Mouse (Mus musculus): ENCODE results near the gene Akr1c13.
"Not testable (repeated sequence)": the region's sequence is repeated elsewhere in the genome, so short reads cannot be mapped to it uniquely, and the experiment has no call there.

Gene Akr1c13

DNA sequence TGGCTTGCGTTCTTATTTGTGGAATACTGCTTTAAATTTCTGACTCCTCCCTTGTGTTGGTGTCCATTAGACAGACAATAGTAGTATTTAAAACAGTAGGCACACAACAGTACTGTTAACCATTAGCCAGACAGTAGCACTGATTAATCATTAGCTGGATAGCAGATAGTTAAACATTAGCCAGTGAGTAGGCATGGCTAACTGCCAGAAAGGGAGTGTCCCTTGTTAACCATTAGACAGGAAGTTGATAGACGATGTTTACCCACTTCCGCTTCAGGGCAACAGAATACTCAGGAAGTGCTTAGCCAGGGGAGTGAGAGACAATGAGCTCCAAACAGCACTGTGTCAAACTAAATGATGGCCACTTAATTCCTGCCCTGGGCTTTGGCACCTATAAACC, at the start of gene Akr1c13:
Gene Akr1c13, plus strand, starts transcription at position 247 of the 400 bp plus-strand sequence.
- no peak for DNase-seq (ENCODE audit: low read depth, low spot score)

DNA sequence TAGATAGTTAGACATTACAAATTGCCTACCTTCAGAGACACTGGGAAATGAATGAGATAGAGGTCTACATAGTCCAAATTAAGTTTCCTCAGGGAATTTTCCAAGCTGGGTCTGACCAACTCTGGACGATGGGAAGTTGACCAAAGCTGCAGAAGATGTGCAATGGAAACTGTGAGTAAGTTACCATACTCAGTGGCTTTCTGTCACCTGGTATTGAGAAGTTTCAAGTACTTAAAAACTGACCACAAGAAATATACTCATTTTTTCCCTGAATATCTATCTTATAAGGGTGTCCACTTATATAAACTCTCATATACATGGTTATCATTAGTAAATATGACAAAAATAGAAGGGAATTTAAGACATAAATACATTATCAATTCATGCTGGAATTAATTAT, 46.7 kb upstream of the Akr1c13 start:
- no peak for DNase-seq (ENCODE audit: low read depth, low spot score)

DNA sequence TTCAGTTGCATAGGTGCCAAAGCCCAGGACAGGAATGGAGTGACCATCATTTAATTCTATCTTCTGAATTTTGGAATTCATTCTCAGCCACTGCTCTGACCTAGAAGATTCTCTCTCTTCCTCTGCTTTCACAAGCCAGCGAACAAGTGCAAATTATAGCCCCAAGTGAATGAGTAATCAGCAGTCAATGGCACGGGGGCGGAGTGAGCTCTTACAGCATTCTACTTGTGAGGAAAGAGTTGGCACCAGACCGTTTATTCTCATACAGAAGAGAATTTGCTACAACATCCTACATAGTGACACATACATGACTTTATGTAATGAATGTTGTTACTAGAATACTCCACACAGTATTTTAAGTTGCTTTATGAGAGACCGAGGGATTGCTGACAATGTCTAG, 40.4 kb upstream of the Akr1c13 start, which contains the start of gene Akr1c18:
Gene Akr1c18, minus strand, starts transcription at position 137 of the 400 bp plus-strand sequence.
- DNase-seq (ENCODE audit: low read depth, low spot score): no peak

DNA sequence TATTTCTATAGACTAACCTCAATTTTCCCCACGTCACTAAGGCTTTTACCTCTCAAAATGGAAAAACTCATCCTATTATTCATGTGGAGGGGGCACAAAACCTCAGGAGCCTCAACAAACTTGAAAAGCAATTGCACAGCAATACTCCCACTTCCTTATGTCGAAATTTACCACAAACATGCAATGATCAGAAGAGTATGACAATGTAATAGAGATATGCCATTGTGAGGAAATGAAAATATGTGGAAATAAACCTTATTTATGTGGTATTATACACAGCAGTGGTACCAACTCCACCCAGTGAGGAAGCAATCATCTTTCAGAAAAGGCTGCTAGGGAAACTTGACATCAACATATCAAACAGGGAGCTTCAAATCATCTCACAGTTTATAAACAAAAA, 38.0 kb upstream of the Akr1c13 start:
- DNase-seq (ENCODE audit: low read depth, low spot score): no peak

DNA sequence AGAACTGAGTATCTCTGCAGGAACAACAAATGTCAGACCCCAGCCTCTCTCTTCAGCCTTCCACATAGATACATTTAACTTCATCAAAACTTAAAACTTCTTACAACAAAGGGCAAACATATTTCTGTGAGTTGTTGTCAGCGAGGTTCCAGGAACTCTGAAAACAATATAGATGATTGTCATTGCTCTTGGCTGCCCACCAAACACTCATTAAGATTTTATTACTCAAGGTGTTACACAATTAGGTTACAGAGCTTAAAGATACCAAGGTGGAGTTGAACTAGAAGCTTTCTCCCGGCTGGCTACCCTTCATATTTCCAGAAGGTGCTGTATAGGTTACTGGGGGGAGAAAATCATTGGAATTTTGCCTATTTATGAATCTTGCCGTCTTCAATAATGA, 37.4 kb upstream of the Akr1c13 start:
- DNase-seq (ENCODE audit: low read depth, low spot score): no peak

DNA sequence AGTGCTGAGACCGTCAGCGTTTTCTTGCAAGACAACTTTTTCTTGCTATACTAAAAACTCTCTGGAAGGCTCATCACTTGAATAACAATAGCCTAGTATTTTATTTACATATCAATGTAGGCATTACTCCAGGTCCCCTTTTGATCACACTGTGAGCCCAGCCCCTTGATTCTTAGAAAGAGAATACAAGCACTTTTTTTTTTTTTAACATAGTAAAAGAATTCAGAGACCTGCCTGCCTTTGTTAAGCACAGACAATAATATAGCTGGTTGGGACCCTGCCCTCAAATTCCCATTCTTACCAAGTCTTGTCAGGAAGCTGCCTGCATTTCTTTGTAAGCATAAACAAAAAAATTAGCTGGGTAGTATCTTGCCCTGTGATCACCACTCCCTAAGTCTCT, 35.7 kb upstream of the Akr1c13 start:
- no peak for DNase-seq (ENCODE audit: low read depth, low spot score)

DNA sequence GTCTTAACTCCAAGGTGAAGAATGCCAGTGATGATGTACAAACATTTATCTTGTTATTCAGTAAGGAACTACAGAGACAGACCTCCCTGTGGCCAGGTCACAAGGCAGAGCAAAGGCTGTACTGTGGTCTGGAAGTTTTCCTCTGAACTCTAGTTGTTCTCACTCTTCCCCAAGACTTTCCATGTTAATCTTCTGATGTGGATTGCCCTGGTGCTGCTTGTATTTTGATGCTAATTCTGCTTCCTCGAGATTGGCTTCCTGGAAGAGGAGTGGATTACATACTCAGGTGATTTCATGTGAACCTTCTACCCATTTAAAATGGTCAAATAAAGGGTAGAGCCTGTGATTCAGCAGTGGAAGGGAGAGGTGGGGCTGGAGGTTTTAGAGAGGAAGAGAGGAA, 22.9 kb upstream of the Akr1c13 start:
- no peak for DNase-seq (ENCODE audit: low read depth, low spot score)

DNA sequence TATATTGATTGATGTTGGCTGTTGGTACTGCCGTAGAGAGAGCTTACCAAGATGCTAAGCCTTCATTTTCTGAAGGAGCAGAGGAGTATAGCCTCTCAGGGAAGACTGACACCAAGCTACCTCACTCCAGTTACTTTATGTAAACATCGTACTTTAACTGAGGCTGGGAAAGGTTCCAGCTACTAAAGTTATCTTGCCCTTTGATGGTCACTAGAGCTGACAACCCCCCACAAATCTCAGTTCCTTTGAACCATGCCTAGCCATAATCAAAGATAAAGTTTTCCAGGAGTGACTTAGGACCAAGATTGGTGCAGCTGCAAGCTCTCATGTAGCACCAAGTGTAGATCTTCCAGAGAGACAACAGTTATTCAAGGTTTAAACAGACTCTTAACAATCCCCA, 18.0 kb upstream of the Akr1c13 start:
- no peak for DNase-seq (ENCODE audit: low read depth, low spot score)

DNA sequence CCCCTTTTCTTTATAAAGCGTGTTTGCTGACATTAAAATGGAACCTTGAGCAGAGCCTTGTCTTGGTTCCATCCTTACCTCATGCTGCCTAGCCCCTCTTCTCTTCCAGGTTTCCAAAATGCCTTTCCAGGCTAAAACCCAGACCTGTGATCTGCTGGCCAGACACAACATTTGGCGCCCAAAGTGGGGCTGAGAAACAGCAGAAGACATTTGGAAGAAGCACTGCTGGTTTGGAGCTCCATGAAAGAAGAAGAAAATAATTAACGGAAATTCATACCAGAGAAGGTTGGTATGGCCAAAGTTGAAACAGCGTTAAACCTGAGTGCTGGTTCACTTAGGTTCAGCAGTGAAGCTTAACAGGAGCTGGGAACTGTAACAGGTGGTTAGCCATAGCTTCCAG, 9.6 kb upstream of the Akr1c13 start:
- DNase-seq (ENCODE audit: low read depth, low spot score): not testable (repeated sequence)

DNA sequence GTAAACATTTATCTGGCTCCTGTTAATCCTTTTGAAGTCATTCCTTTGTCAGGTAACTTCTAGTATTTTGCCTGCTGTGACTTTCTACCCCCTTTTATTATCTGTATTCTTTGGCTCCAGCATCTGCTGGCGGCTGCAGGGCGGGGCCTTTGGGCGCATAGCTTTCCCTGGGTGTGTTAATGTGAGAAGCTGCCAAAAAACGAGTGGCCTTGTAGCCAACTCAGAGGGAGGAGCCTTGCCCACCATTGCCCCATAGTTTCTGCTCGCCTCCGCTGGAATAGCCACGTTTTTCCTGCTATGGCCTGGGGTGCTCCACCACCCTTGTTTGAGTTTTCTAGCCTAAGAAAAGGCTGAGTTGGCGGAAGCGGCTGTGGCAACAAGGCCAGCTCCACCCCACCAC, 7.8 kb upstream of the Akr1c13 start:
- DNase-seq (ENCODE audit: low read depth, low spot score): no peak

DNA sequence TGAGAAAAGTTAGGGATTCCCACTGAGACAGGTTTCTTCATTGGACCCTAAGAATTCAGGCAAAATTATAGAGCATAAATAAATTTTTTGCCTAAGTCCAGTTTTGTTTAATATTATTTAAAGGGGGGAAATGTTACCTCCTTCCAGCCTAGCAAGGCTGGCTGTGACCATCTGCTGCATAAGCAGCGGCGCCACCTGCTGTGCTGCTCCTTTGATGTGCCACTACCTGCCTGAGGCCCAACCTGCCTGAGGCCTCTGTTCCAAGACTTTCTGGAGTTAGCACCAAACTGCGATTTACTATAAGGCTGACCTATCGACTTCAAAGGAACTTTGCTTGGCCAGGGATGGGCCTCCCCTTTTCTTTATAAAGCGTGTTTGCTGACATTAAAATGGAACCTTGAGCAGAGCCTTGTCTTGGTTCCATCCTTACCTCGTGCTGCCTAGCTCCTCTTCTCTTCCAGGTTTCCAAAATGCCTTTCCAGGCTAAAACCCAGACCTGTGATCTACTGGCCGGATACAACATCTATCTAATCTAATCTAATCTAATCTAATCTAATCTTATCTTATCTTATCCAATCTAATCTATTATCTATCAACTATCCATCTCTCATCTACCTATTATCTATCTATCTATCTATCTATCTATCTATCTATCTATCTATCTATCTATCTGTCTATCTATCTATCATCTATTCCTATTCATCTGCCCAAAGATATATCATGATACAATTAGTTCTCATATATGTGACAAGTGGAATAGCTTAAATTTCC, 4.1 kb upstream of the Akr1c13 start:
- DNase-seq (ENCODE audit: low read depth, low spot score): not testable (repeated sequence)

DNA sequence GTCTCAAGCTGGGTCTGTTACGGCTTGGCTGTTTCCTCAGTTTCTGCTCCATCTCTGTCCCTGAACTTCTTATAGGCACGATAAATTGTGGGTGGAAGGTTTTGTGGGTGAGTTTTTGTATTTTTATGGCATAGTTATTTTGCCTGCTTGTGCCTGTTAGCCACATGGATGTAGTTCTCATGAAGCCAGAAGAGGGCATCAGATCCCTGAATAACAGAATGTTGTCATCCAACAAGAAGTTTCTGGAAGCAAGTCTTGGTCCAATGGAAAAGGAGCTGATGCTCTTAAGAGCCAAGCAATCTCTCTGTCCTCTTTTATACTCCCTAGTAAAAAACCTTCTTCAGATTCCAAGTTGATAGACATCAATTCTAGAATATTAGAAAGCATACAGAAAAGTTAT, 2.8 kb upstream of the Akr1c13 start:
- no peak for DNase-seq (ENCODE audit: low read depth, low spot score)

DNA sequence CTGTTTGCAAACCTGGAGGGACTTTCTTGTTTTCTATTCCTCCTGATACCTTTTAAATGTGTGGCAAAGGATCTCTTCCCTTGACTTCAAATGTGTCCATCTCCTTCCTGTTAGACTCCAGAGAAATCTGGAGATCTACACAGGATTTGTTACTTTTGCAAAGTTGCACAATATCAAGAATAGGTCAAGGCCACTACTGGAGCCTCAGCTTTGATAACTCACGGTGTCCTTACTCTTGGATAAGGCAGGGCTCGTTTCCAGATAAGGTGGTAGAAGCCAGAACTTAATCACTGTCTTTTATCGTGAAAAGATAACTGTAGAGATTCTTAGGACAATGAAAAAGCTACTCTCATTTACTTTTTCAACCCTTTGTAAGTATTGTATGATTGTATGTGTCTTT, 1.6 kb downstream of the Akr1c13 start:
- no peak for DNase-seq (ENCODE audit: low read depth, low spot score)

DNA sequence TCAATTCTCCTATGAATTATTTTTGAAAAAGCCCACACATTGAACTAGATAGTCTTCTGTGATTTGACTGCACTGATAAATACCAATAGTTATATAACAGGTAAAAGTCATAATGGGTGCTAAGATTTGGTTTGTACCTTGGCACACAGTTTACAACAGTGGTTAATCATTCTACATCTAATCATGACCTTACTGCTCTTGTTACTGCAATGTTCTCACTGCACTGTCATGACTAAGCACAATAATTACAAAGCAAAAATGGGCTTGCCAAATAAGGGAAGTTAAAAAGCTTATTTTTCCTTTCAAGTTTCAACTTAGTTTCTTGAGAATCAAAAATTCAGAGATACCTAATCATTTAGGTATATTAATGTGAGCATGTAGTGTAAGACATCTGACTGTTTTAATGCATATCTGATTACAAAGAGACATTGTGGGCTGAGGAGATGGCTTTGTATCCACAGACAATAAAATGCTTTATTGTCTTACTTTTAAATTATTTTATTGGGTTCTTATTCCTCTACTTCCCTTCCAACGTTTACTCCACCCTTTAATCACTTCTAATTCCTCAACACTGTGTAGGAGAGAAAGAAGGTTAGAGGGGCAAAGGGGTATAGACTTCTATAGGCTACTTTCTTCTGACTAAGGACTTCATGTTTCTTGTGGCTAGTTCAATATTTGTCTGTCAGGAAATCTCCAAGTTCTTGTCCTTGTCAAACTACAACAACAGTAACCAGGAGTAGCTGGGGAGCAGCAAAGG, 15.4 kb downstream of the Akr1c13 start:
- DNase-seq (ENCODE audit: low read depth, low spot score): no peak

DNA sequence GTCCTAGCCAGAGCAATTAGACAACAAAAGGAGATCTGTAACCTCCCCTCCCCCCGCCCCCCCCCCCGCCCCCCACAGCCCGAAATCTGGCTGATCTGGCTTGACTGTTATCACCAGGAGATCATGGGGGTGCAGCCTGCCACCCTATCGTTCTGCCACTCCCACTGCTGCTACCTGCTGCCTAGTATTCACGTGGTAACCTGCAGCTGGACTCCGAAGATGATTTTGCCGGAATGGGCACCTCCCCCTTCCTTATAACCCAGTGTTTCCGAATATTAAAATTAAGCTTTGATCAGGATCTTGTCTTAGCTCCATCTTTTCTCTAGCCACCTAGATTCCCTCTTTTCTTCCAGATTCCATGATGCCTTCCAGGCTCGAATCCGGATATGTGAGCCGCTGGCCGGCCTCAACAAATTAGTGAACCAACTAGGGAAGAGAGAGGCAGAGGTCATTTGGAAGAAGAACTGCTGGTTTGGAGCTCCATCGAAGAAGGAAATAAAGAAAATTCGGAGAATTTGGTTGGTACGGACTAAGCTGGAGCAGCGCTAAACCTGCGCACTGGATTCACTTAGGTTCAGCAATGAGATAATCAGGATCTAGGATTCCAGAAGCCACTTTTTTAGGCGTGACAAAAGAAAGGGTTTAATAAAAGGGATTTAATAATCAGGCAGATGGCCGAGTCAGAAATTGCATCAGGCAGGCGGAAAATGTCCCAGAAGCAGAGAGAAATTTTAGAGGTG, 20.8 kb downstream of the Akr1c13 start:
- DNase-seq (ENCODE audit: low read depth, low spot score): no peak

DNA sequence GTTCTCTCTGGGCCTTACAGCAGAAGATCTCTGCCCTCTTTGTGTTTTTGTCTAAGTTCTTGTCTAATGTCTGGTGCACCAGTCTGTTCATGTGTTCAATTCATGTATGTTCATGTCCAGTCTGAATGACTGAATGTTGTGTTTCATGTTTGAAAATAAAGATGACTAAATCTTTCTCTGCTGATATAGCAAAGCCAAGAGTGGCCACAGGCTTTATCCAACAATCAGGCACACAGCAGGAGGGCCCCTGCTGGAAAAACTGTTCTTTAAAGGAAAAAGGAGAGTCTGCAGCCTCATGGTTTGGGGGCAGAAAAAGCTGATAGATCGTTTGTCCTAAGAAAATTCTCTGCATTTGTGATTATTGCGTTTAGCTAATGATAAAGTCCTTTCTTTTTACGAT, 21.4 kb downstream of the Akr1c13 start:
- no peak for DNase-seq (ENCODE audit: low read depth, low spot score)

DNA sequence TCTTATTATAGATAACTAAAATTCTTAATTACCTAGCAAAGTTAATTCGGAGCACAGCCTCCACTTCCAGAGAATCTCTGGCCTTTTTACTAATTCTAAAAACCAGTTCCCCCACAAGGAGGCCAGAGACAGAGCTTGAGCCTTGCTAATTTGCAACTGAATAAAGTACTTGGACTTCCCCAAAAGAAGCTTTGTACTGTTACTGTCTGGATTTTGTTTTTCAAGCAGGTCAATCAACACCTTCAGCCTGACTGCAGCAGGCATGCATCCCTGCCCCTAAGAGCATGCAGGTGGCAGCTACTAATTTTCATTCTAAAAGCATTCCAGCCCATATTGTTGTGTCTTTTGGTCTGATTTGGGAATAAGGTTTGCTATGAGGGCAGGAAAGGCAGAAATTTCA, 24.5 kb downstream of the Akr1c13 start:
- not testable (repeated sequence) for DNase-seq (ENCODE audit: low read depth, low spot score)

DNA sequence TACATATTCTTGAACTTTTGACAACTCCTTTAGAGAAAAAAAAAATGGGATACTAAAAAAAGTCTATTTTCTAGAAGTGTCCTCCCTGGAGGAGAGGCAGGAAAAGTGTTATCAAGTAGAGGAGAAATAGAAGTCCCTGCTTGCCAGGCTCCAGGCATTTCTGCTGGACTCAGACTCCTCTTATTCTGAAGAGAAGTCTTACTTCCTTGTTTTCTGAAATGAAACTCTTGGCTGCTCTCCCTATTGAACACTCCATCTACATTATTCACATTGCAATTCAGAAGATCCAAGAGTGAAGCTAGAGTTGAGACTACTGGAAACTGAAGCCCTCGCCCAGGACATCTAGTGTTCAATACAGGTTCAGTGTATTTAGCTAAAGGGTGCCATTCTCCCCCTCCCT, 37.5 kb downstream of the Akr1c13 start, which contains the start of gene Akr1c19:
Gene Akr1c19, plus strand, starts transcription at position 260 of the 400 bp plus-strand sequence.
- DNase-seq (ENCODE audit: low read depth, low spot score): no peak

DNA sequence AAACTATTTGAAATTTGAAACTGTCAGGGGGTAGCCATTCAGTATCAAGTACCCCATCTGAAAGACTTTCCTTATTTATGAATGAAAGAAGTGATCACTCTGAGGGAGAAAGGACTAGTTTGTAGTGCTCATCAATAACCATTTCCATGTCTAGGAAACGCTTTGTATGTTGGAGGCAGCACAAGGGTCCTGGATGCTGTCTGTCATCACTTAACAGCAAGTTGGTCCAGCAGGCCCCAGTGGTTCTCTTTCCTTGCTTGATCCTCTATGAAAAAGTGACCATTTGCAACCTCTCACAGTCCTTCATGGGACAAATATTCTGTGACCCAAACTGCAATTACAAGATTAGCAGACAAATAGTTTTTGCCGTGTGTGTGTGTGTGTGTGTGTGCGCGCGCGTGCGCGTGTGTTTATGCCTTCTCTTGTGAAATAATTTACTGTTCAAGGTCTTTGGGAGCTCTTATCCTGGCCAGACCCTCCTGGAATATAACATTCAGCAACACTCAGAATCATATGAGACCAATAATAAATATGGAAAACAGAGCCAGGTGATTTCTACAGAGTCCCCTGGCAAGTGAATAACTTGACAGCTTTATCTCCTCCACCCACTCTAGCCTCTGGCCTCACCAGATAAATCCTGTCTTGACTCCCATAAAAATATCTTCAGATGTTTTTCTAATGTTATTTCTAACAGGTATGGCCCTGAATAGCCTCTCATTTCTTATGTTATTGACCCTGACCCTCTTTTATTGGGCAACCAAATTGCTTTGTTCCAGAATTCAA, 40.1 kb downstream of the Akr1c13 start:
- DNase-seq (ENCODE audit: low read depth, low spot score): no peak

DNA sequence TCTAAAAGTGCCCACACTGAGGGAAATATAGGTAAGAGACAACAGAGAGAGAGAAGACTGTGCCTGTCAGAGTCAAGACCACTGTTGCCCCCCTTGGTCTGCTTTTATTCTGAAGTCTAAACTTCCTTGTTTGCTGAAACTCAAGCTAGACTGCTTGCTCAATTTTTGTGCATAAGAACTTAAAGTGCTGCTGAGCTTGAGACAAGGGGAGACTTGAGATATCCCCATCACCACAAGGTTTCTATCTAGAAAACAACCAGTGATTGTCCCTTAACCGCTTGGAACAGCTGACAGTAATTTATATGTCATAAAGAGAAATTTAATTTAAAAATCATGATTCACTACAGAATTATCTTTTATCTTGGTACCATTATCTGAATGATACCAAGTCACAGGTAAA, 42.2 kb downstream of the Akr1c13 start:
- no peak for DNase-seq (ENCODE audit: low read depth, low spot score)

DNA sequence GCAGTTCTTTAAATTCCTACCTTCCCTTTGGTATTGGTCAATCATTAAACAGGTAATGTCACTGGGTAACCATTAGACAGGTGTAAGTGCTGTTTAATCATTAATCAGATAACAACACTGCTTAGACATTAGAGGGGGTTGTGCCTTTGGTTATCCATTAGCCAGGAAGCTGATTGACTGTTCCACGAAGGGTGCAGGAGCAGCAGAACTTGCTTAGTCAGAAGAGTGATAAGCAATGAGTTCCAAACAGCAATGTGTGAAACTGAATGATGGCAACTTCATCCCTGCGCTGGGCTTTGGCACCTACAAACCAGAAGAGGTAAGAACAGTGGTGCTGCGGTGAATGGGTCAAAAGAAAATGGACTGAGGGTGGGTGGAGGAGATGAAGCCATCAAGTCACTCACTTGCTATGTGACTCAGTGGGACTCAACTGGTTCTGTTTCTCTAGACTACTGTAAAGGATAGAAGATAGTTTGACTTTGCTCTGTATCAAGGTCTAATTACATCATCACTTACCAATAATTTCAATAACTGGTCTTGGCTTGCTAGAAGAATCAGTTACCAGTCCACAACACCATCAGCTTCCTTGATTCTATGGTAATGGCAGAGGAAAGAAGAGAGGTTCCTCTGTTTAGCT, 42.7 kb downstream of the Akr1c13 start:
- no peak for DNase-seq (ENCODE audit: low read depth, low spot score)
